Mouse (Mus musculus) MEL (cell line): ENCODE data around the gene Lpin3. TPM values are rescaled to one million over a fixed set of nuclear protein-coding genes. Genes with fewer than 3 reads are reported as not detected.

Experiments used
- DNase-seq: peaks from one replicate; pipeline ENCODE4 v3.0.0; 2011; ENCODE audit warnings: low read depth, low spot score
- H3K27ac ChIP-seq: 2 replicates; pipeline ENCODE4 v1.5.1; 2012; ENCODE audit warnings: low read depth, mild to moderate bottlenecking, control low read depth, low read length, moderate library complexity; ENCODE audit not compliant: control insufficient read depth
- H3K27me3 ChIP-seq, 2 experiments: fragments of 150-350 bp in 1 of 2; sonication (generic) in 1 of 2; 2 replicates each; pipeline ENCODE4 v1.6.1; 2012; ENCODE audit warnings: low read length in 2 of 2, mild to moderate bottlenecking in 2 of 2, improper control_type of control experiment in 1 of 2, moderate library complexity in 1 of 2; ENCODE audit not compliant: insufficient read depth in 2 of 2, control insufficient read depth in 1 of 2
- H3K36me3 ChIP-seq, 2 experiments: 2 replicates each; pipeline ENCODE4 v1.6.1; 2012 to 2014; ENCODE audit warnings: low read length in 2 of 2, improper control_type of control experiment in 1 of 2, inconsistent platforms in 1 of 2, mild to moderate bottlenecking in 1 of 2; ENCODE audit not compliant: insufficient read depth in 2 of 2, control insufficient read depth in 1 of 2
- H3K4me1 ChIP-seq, 2 experiments: fragments of 150-350 bp in 1 of 2; sonication (generic) in 1 of 2; 2 replicates each; pipeline ENCODE4 v1.6.1; 2012; ENCODE audit warnings: low read length in 2 of 2, improper control_type of control experiment in 1 of 2, mild to moderate bottlenecking in 1 of 2; ENCODE audit not compliant: insufficient read depth in 2 of 2, control insufficient read depth in 1 of 2
- H3K4me3 ChIP-seq, 2 experiments: fragments of 150-350 bp in 1 of 2; sonication (generic) in 1 of 2; 2 replicates each; pipeline ENCODE4 v1.5.1; 2012; ENCODE audit warnings: low read depth in 2 of 2, low read length in 2 of 2, mild to moderate bottlenecking in 2 of 2, moderate library complexity in 2 of 2, control low read depth in 1 of 2, improper control_type of control experiment in 1 of 2; ENCODE audit not compliant: control insufficient read depth in 1 of 2, insufficient read depth in 1 of 2
- H3K79me2 ChIP-seq: 2 replicates; pipeline ENCODE4 v1.6.1; 2012; ENCODE audit warnings: mild to moderate bottlenecking, low read length, moderate library complexity; ENCODE audit not compliant: control insufficient read depth, poor library complexity, insufficient read depth
- H3K9ac ChIP-seq: 2 replicates; pipeline ENCODE4 v1.6.1; 2012; ENCODE audit warnings: low read depth, mild to moderate bottlenecking, control low read depth, low read length, moderate library complexity; ENCODE audit not compliant: control insufficient read depth, poor library complexity, severe bottlenecking
- H3K9me3 ChIP-seq: fragments of 150-350 bp; sonication (generic); replicated peaks from 2 replicates; pipeline ENCODE4 v1.6.1; 2012; ENCODE audit warnings: mild to moderate bottlenecking, low read length, improper control_type of control experiment, moderate library complexity; ENCODE audit not compliant: insufficient read depth
- BHLHE40 ChIP-seq: IDR thresholded peaks from 2 replicates; pipeline ENCODE4 v1.6.1; 2012; ENCODE audit warnings: low read depth, mild to moderate bottlenecking, inconsistent platforms, low read length, improper control_type of control experiment, borderline replicate concordance
- CHD1 ChIP-seq: IDR thresholded peaks from 2 replicates; pipeline ENCODE4 v1.6.1; 2012; ENCODE audit warnings: low read depth, mild to moderate bottlenecking, inconsistent platforms, low read length, improper control_type of control experiment
- E2F4 ChIP-seq: IDR thresholded peaks from 2 replicates; pipeline ENCODE4 v1.6.1; 2011; ENCODE audit warnings: low read depth, low read length, improper control_type of control experiment, borderline replicate concordance
- EP300 ChIP-seq, 2 experiments: IDR thresholded peaks; 2 replicates each; pipeline ENCODE4 v1.6.1; 2011; ENCODE audit warnings: improper control_type of control experiment in 2 of 2, low read length in 2 of 2, low read depth in 1 of 2, mild to moderate bottlenecking in 1 of 2
- ETS1 ChIP-seq: IDR thresholded peaks from 2 replicates; pipeline ENCODE4 v1.6.1; 2012; ENCODE audit warnings: low read depth, mild to moderate bottlenecking, inconsistent platforms, low read length, improper control_type of control experiment, moderate library complexity
- GATA1 ChIP-seq: IDR thresholded peaks from 2 replicates; pipeline ENCODE4 v1.6.1; 2011; ENCODE audit warnings: low read depth, low read length, improper control_type of control experiment
- MAZ ChIP-seq: IDR thresholded peaks from 2 replicates; pipeline ENCODE4 v1.6.1; 2012; ENCODE audit warnings: low read depth, mild to moderate bottlenecking, inconsistent platforms, low read length, improper control_type of control experiment
- MEF2A ChIP-seq: IDR thresholded peaks from 2 replicates; pipeline ENCODE4 v1.6.1; 2014; ENCODE audit warnings: low read depth, mild to moderate bottlenecking, inconsistent platforms, low read length, improper control_type of control experiment; ENCODE audit not compliant: poor library complexity, insufficient replicate concordance, severe bottlenecking; ENCODE audit errors: extremely low read depth
- MXI1 ChIP-seq: IDR thresholded peaks from 2 replicates; pipeline ENCODE4 v1.6.1; 2011; ENCODE audit warnings: mild to moderate bottlenecking, low read depth, low read length, improper control_type of control experiment
- POLR2AphosphoS5 ChIP-seq: IDR thresholded peaks from 2 replicates; pipeline ENCODE4 v1.6.1; 2012; ENCODE audit warnings: low read depth, borderline replicate concordance, mild to moderate bottlenecking, inconsistent platforms, low read length, moderate library complexity, mixed read lengths
- RAD21 ChIP-seq: IDR thresholded peaks from 2 replicates; pipeline ENCODE4 v1.6.1; 2011; ENCODE audit warnings: mild to moderate bottlenecking, low read depth, low read length, improper control_type of control experiment
- RCOR1 ChIP-seq: IDR thresholded peaks from 2 replicates; pipeline ENCODE4 v1.6.1; 2012; ENCODE audit warnings: low read depth, mild to moderate bottlenecking, inconsistent platforms, low read length, improper control_type of control experiment
- SIN3A ChIP-seq: IDR thresholded peaks from 2 replicates; pipeline ENCODE4 v1.6.1; 2012; ENCODE audit warnings: low read length, improper control_type of control experiment, inconsistent platforms
- SMC3 ChIP-seq: IDR thresholded peaks from 2 replicates; pipeline ENCODE4 v1.6.1; 2011; ENCODE audit warnings: low read depth, low read length, improper control_type of control experiment
- TCF12 ChIP-seq: IDR thresholded peaks from 2 replicates; pipeline ENCODE4 v1.6.1; 2014; ENCODE audit warnings: low read depth, mild to moderate bottlenecking, inconsistent platforms, low read length, improper control_type of control experiment, moderate library complexity
- ZC3H11A ChIP-seq: IDR thresholded peaks from 2 replicates; pipeline ENCODE4 v1.6.1; 2012; ENCODE audit warnings: low read depth, mild to moderate bottlenecking, inconsistent platforms, low read length, improper control_type of control experiment
- polyA plus RNA-seq, 2 experiments: library from polyadenylated mRNA; stranded (reverse) in 1 of 2; unstranded in 1 of 2; fragments of >175 nt in 1 of 2; fragments of >200 nt in 1 of 2; gene quantifications; 2 replicates each; pipeline versions ENCODE4 v1.2.1 to v1.2.4; 2012; ENCODE audit warnings: low replicate concordance in 2 of 2, low read depth in 1 of 2; ENCODE audit not compliant: insufficient read length in 2 of 2, insufficient read depth in 1 of 2, missing spikeins in 1 of 2
- total RNA-seq: library from RNA; depleted of rRNA; stranded (reverse); fragments of 300-350 nt; gene quantifications from 2 replicates; pipeline ENCODE4 v1.2.3, GENCODE M21; 2012

The Lpin3 gene
- total and polyA plus RNA-seq, 3 experiments: 0.08 to 0.17 TPM; not detected in 1

DNA sequence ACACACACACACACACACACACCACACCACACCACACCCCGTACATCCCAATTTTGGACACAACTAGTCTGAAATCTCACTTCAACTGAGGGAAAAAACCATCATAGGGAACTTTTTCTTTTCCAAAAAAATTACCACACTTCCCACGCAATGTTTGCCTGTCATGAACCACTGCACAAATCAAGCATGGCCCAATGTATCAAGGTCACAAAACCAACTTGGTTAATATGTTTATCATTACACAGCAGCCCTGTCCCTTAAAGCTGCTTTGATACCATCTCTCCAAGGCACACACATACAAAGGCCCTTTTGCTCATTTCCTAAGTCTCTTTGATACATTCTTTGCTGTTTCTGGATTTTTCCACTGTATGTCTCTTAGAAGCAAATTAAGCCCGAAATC lies 9.2 kb upstream of the Lpin3 start:
- no peak overlapping the region for H3K27ac ChIP-seq
- no peaks in the 10 kb centered on the region for H3K27me3 ChIP-seq
- H3K79me2 ChIP-seq: peaks cover 9% of the 10 kb centered on the region
- peak; percentile 16 for DNase-seq
- peaks cover 5 to 7% of the 10 kb centered on the region in 2 experiments; a peak in 2 of 4 replicates for H3K4me1 ChIP-seq
- H3K4me3 ChIP-seq: peak overlapping the region in 1 of 2 experiments; percentile 10; a peak in 2 of 4 replicates
- H3K9me3 ChIP-seq: no peaks in the 10 kb centered on the region
- H3K9ac ChIP-seq: no peak overlapping the region
- peaks cover 0 to 10% of the 10 kb centered on the region in 2 experiments; a peak in 2 of 4 replicates for H3K36me3 ChIP-seq
- 0 out of 2 replicates have a peak, but pooled peaks have one; percentile 3 for TF ChIP-seq MXI1
- no peak for TF ChIP-seq ETS1
- no peak for TF ChIP-seq E2F4

DNA sequence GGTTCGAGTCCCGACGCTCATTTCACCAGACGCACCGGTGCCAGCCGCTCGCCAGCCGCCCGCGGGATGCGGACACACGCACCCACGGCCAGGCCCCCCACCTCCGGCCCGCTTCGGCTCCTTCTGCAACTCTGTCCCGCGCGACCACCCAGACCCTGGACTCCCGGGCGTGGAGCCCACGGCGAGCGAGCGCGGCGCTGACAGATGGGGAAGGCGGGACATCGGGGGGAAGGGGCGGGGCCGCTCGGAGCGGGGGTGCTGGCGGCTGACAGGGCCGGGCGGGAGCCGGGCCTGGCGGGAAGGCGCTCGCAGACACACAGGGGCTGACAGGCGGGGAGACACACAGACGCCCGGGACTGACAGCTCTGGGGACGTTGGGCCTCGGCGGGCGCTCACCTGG lies 8.1 kb upstream of the Lpin3 start:
- no peak; the same call in none of the 2 replicates for TF ChIP-seq SIN3A
- 0 out of 2 replicates have a peak, but pooled peaks have one; percentile 26 for TF ChIP-seq MAZ
- TF ChIP-seq CHD1: no peak
- TF ChIP-seq BHLHE40: no peak
- no peak for TF ChIP-seq RCOR1
- TF ChIP-seq MXI1: peak; percentile 47; the same call in 1 of the 2 replicates
- TF ChIP-seq TCF12: no peak
- TF ChIP-seq ZC3H11A: no peak
- no peak for TF ChIP-seq RAD21
- TF ChIP-seq MEF2A: no peak
- TF ChIP-seq EP300 (IDR thresholded peaks at IDR 0.05; ENCODE audit: low read depth in 1 of 2, low read length in 2 of 2): no peak
- TF ChIP-seq SMC3: no peak
- TF ChIP-seq GATA1: no peak
- TF ChIP-seq POLR2AphosphoS5: no peak
- H3K36me3 ChIP-seq: peaks cover 0 to 10% of the 10 kb centered on the region in 2 experiments; a peak in 2 of 4 replicates
- H3K9me3 ChIP-seq: no peaks in the 10 kb centered on the region
- peak; percentile 76 for DNase-seq
- H3K4me1 ChIP-seq: peaks cover 5 to 7% of the 10 kb centered on the region in 2 experiments; a peak in 2 of 4 replicates
- peaks cover 9% of the 10 kb centered on the region for H3K79me2 ChIP-seq
- H3K9ac ChIP-seq: peak overlapping the region; percentile 95
- peak overlapping the region; percentile 52 for H3K27ac ChIP-seq
- H3K4me3 ChIP-seq: peak overlapping the region; percentile 74 to 94
- H3K27me3 ChIP-seq: no peaks in the 10 kb centered on the region
